Mouse (Mus musculus) midbrain, embryonic 15.5 days (tissue): Measurements from ENCODE around the gene Atat1. TPM values are rescaled to one million over a fixed set of nuclear protein-coding genes. Genes with fewer than 3 reads are reported as not detected.
A peak's percentile ranks its signal among the peaks of the same experiment; 100 is the strongest.

Source experiments
- ATAC-seq: fragments of 200-750 bp; cut with Nextera tagmentation; replicated peaks from 2 replicates; pipeline ENCODE4 v1.8.0; 2017; ENCODE audit warnings: moderate TSS enrichment
- H3K27ac ChIP-seq: fragments of 300-500 bp; sonication (generic); 2 replicates; pipeline ENCODE4 v1.5.1; 2015; ENCODE audit warnings: mild to moderate bottlenecking, inconsistent platforms
- H3K27me3 ChIP-seq: fragments of 300-500 bp; sonication (generic); replicated peaks from 2 replicates; pipeline ENCODE4 v1.6.1; 2015; ENCODE audit warnings: inconsistent platforms
- H3K36me3 ChIP-seq: fragments of 300-500 bp; sonication (generic); replicated peaks from 2 replicates; pipeline ENCODE4 v1.6.1; 2015; ENCODE audit warnings: inconsistent platforms
- H3K4me1 ChIP-seq: fragments of 300-500 bp; sonication (generic); 2 replicates; pipeline ENCODE4 v1.6.1; 2015; ENCODE audit warnings: inconsistent platforms
- H3K4me2 ChIP-seq: fragments of 300-500 bp; sonication (generic); 2 replicates; pipeline ENCODE4 v1.6.1; 2015; ENCODE audit warnings: inconsistent platforms, mild to moderate bottlenecking, moderate library complexity
- H3K4me3 ChIP-seq: fragments of 300-500 bp; sonication (generic); 2 replicates; pipeline ENCODE4 v1.5.1; 2015; ENCODE audit warnings: mild to moderate bottlenecking, inconsistent platforms
- H3K9ac ChIP-seq: fragments of 300-500 bp; sonication (generic); 2 replicates; pipeline ENCODE4 v1.6.1; 2015; ENCODE audit warnings: mild to moderate bottlenecking, inconsistent platforms
- H3K9me3 ChIP-seq: fragments of 300-500 bp; sonication (generic); 2 replicates; pipeline ENCODE4 v1.6.1; 2016; ENCODE audit warnings: inconsistent platforms
- WGBS: fragments of 180-500 bp; shearing (Covaris S2); methylation state at CpG from one replicate; pipeline ENCODE4 v1.1.7; 2015; ENCODE audit warnings: mixed read lengths; 5-methylcytosine and 5-hydroxymethylcytosine counted together
- polyA plus RNA-seq: library from polyadenylated mRNA; unstranded; fragments of >200 nt; fragmentation: Nextera tagmentation; extraction: Ambion mirVana; gene quantifications from 2 replicates; pipeline ENCODE4 v1.2.1, GENCODE M21; 2015

The Atat1 gene
- polyA plus RNA-seq, 1 experiment from 2014 or later, result 507 TPM

- WGBS, result 32% methylated on average over 17 of the region's 17 CpGs
- Histone ChIP-seq H3K4me3 (peak overlapping the region; percentile 78), H3K9ac (peak overlapping the region; percentile 61), H3K36me3 (0 out of 2 replicates have a peak, but pooled peaks cover 3% of the 10 kb centered on the region), H3K27ac (peak overlapping the region; percentile 53), H3K9me3 (no peaks in the 10 kb centered on the region), H3K27me3 (no peaks in the 10 kb centered on the region), H3K4me1 (peaks cover 71% of the 10 kb centered on the region), H3K4me2 (peak overlapping the region; percentile 97)
- no peak for ATAC-seq
Measured at GRCm38 (mm10) chr17:35868165-35868820, 41.6 kb downstream of the Atat1 start.

GRCm38 (mm10) chr17:35866911-35867890, 42.7 kb downstream of the Atat1 start:
- ATAC-seq, result no peak
- 0 out of 2 replicates have a peak, but pooled peaks cover 3% of the 10 kb centered on the region for H3K36me3 ChIP-seq

GRCm38 (mm10) chr17:35866281-35866831, 43.5 kb downstream of the Atat1 start:
- peak overlapping the region; percentile 98 for H3K27ac ChIP-seq
- peaks cover 61% of the 10 kb centered on the region for H3K4me1 ChIP-seq
- peak overlapping the region; percentile 97 for H3K4me2 ChIP-seq
- ATAC-seq, result peak; percentile 30
- 1% methylated on average over 38 of the region's 38 CpGs for WGBS
- H3K9ac ChIP-seq, result peak overlapping the region; percentile 91
- no peaks in the 10 kb centered on the region for H3K27me3 ChIP-seq
- peak overlapping the region; percentile 78 for H3K4me3 ChIP-seq
- no peaks in the 10 kb centered on the region for H3K9me3 ChIP-seq
- H3K36me3 ChIP-seq, result 0 out of 2 replicates have a peak, but pooled peaks cover 3% of the 10 kb centered on the region

More at GRCm38 (mm10) chr17:35866911-35867890, 42.7 kb downstream of the Atat1 start:
- 6% methylated on average over 26 of the region's 26 CpGs for WGBS
- H3K9me3 ChIP-seq, result no peaks in the 10 kb centered on the region
- H3K27me3 ChIP-seq, result no peaks in the 10 kb centered on the region
- H3K4me2 ChIP-seq, result peak overlapping the region; percentile 97
- peak overlapping the region; percentile 98 for H3K27ac ChIP-seq
- peaks cover 61% of the 10 kb centered on the region for H3K4me1 ChIP-seq
- peak overlapping the region; percentile 78 for H3K4me3 ChIP-seq
- peak overlapping the region; percentile 91 for H3K9ac ChIP-seq

GRCm38 (mm10) chr17:35865481-35866280, 44.2 kb downstream of the Atat1 start, which contains the start of gene Ppp1r18:
Gene Ppp1r18 (plus strand): TSS chr17:35865593.
- Histone ChIP-seq H3K36me3 (no peaks in the 10 kb centered on the region), H3K9me3 (no peaks in the 10 kb centered on the region), H3K4me3 (peak within 1 kb of the TSS; percentile 78), H3K9ac (peak within 1 kb of the TSS; percentile 91), H3K4me1 (peaks cover 56% of the 10 kb centered on the region), H3K4me2 (peak within 1 kb of the TSS; percentile 97), H3K27me3 (no peaks in the 10 kb centered on the region), H3K27ac (peak within 1 kb of the TSS; percentile 98)
- ATAC-seq, result peak; percentile 59
- WGBS, result under 1% methylated on average over 48 of the region's 48 CpGs

- Histone ChIP-seq H3K4me2 (peak overlapping the region; percentile 97), H3K9me3 (no peaks in the 10 kb centered on the region), H3K4me1 (peaks cover 51% of the 10 kb centered on the region), H3K4me3 (peak overlapping the region; percentile 78), H3K27me3 (no peaks in the 10 kb centered on the region), H3K27ac (peak overlapping the region; percentile 98), H3K36me3 (no peaks in the 10 kb centered on the region), H3K9ac (peak overlapping the region; percentile 91)
- no peak for ATAC-seq
- WGBS, result 26% methylated on average over 10 of the region's 10 CpGs
Measured at GRCm38 (mm10) chr17:35864832-35865353, 45.0 kb downstream of the Atat1 start.

GRCm38 (mm10) chr17:35861198-35861857, 48.5 kb downstream of the Atat1 start, which contains the start of gene Nrm:
Gene Nrm (plus strand): TSS chr17:35861318.
- under 1% methylated on average over 47 of the region's 47 CpGs for WGBS

GRCm38 (mm10) chr17:35860831-35861197, 49.1 kb downstream of the Atat1 start:
- peak overlapping the region; percentile 58 for H3K4me2 ChIP-seq
- 7% methylated on average over 12 of the region's 12 CpGs for WGBS
- peaks cover 10% of the 10 kb centered on the region for H3K36me3 ChIP-seq
- peak overlapping the region; percentile 97 for H3K27ac ChIP-seq
- peak; percentile 10; the same call in 1 of the 2 replicates for ATAC-seq
- H3K4me3 ChIP-seq, result peak overlapping the region; percentile 86
- no peaks in the 10 kb centered on the region for H3K9me3 ChIP-seq
- H3K4me1 ChIP-seq, result peaks cover 22% of the 10 kb centered on the region
- H3K9ac ChIP-seq, result peak overlapping the region; percentile 89
- H3K27me3 ChIP-seq, result no peaks in the 10 kb centered on the region

More at GRCm38 (mm10) chr17:35861198-35861857, 48.5 kb downstream of the Atat1 start, which contains the start of gene Nrm:
- no peaks in the 10 kb centered on the region for H3K27me3 ChIP-seq
- ATAC-seq, result peak; percentile 93
- H3K9me3 ChIP-seq, result no peaks in the 10 kb centered on the region
- peaks cover 10% of the 10 kb centered on the region for H3K36me3 ChIP-seq
- peak within 1 kb of the TSS; percentile 58 for H3K4me2 ChIP-seq
- peak within 1 kb of the TSS; percentile 86 for H3K4me3 ChIP-seq
- peak within 1 kb of the TSS; percentile 97 for H3K27ac ChIP-seq
- H3K4me1 ChIP-seq, result peaks cover 22% of the 10 kb centered on the region
- H3K9ac ChIP-seq, result peak within 1 kb of the TSS; percentile 89

- Histone ChIP-seq H3K9me3 (no peaks in the 10 kb centered on the region), H3K36me3 (peaks cover 10% of the 10 kb centered on the region), H3K27me3 (no peaks in the 10 kb centered on the region), H3K4me1 (peaks cover 16% of the 10 kb centered on the region), H3K27ac (no peak overlapping the region), H3K4me3 (no peak overlapping the region), H3K4me2 (no peak overlapping the region), H3K9ac (no peak overlapping the region)
- WGBS, result 75% methylated on average over 2 of the region's 2 CpGs
- no peak for ATAC-seq
Measured at GRCm38 (mm10) chr17:35859835-35860234, 50.0 kb downstream of the Atat1 start.

- H3K4me1 ChIP-seq, result peaks cover 11% of the 10 kb centered on the region
- H3K4me3 ChIP-seq, result no peak overlapping the region
Measured at GRCm38 (mm10) chr17:35859371-35859770, 50.5 kb downstream of the Atat1 start.

GRCm38 (mm10) chr17:35850974-35851373, 58.9 kb downstream of the Atat1 start:
- Histone ChIP-seq H3K27me3 (no peaks in the 10 kb centered on the region), H3K9me3 (no peaks in the 10 kb centered on the region), H3K4me2 (no peak overlapping the region), H3K36me3 (peaks cover 33% of the 10 kb centered on the region), H3K4me1 (no peaks in the 10 kb centered on the region), H3K9ac (no peak overlapping the region), H3K27ac (no peak overlapping the region), H3K4me3 (no peak overlapping the region)
- ATAC-seq, result no peak
- 91% methylated on average over 3 of the region's 3 CpGs for WGBS

More at GRCm38 (mm10) chr17:35859371-35859770, 50.5 kb downstream of the Atat1 start:
- Histone ChIP-seq H3K9ac (no peak overlapping the region), H3K36me3 (peaks cover 10% of the 10 kb centered on the region), H3K9me3 (no peaks in the 10 kb centered on the region), H3K27ac (no peak overlapping the region), H3K4me2 (no peak overlapping the region), H3K27me3 (no peaks in the 10 kb centered on the region)
- 95% methylated on average over 1 of the region's 1 CpGs for WGBS
- no peak for ATAC-seq
